Mouse (Mus musculus): ENCODE results near the gene Polg. TPM values are rescaled to one million over a fixed set of nuclear protein-coding genes. Genes with fewer than 3 reads are reported as not detected.
A peak's percentile ranks its signal among the peaks of the same experiment; 100 is the strongest.

The Polg gene
- total and polyA plus RNA-seq, 3 experiments = 40.6 to 152 (median 87.4) TPM

GRCm38 (mm10) chr7:79495988-79496815, 30.0 kb upstream of the Polg start:
- Histone ChIP-seq H3K9me3 (replicated peaks) (no peaks in the 10 kb centered on the region), H3K4me3 (ENCODE audit: low read depth, low read length) (peak overlapping the region; percentile 40; the same call in 1 of the 2 replicates), H3K36me3 (replicated peaks) (no peaks in the 10 kb centered on the region), H3K27me3 (ENCODE audit: insufficient read depth, low read length) (peaks cover 49% of the 10 kb centered on the region), H3K4me1 (ENCODE audit: insufficient read depth, low read depth, low read length) (peaks cover 7% of the 10 kb centered on the region)
- no peak for TF ChIP-seq GATA2 (IDR thresholded peaks at IDR 0.05; ENCODE audit: borderline replicate concordance, low read depth, low read length)
- no peak for TF ChIP-seq GATA1 (IDR thresholded peaks at IDR 0.05; ENCODE audit: borderline replicate concordance, low read length)
- TF ChIP-seq CTCF (IDR thresholded peaks at IDR 0.05; ENCODE audit: low read depth, low read length) = peak; percentile 84
- TF ChIP-seq TAL1 (conservative IDR thresholded peaks at IDR 0.05; ENCODE audit: low read depth, low read length) = no peak
- TF ChIP-seq POLR2AphosphoS5 (IDR thresholded peaks at IDR 0.05; ENCODE audit: insufficient replicate concordance, low read depth, low read length) = no peak
- ATAC-seq (ENCODE audit: extremely low read depth, insufficient number of reproducible peaks, low FRiP score, poor library complexity, severe bottlenecking) (peak; percentile 49), DNase-seq (ENCODE audit: low spot score) (peak; percentile 63)

GRCm38 (mm10) chr7:79493915-79494314, 27.8 kb upstream of the Polg start:
- Histone ChIP-seq H3K9me3 (replicated peaks) (no peaks in the 10 kb centered on the region), H3K4me3 (ENCODE audit: low read depth, low read length) (no peak overlapping the region), H3K4me1 (ENCODE audit: insufficient read depth, low read depth, low read length) (peaks cover 7% of the 10 kb centered on the region), H3K27me3 (ENCODE audit: insufficient read depth, low read length) (peaks cover 48% of the 10 kb centered on the region), H3K36me3 (replicated peaks) (no peaks in the 10 kb centered on the region)
- no peak for ATAC-seq (ENCODE audit: extremely low read depth, insufficient number of reproducible peaks, low FRiP score, poor library complexity, severe bottlenecking)
- peak; percentile 25 for DNase-seq (ENCODE audit: low spot score)
- TF ChIP-seq CTCF (IDR thresholded peaks at IDR 0.05; ENCODE audit: low read depth, low read length) (peak; percentile 51; the same call in 1 of the 2 replicates), GATA2 (IDR thresholded peaks at IDR 0.05; ENCODE audit: borderline replicate concordance, low read depth, low read length) (no peak), POLR2AphosphoS5 (IDR thresholded peaks at IDR 0.05; ENCODE audit: insufficient replicate concordance, low read depth, low read length) (no peak)

- no peak overlapping the region for H3K4me3 ChIP-seq (ENCODE audit: low read depth, low read length)
- H3K27me3 ChIP-seq (ENCODE audit: insufficient read depth, low read length) = peaks cover 23% of the 10 kb centered on the region
- H3K4me1 ChIP-seq (ENCODE audit: insufficient read depth, low read depth, low read length) = no peaks in the 10 kb centered on the region
- ATAC-seq (ENCODE audit: extremely low read depth, insufficient number of reproducible peaks, low FRiP score, poor library complexity, severe bottlenecking) (no peak), DNase-seq (ENCODE audit: low spot score) (no peak)
- TF ChIP-seq GATA1 (IDR thresholded peaks at IDR 0.05; ENCODE audit: borderline replicate concordance, low read length) (no peak), GATA2 (IDR thresholded peaks at IDR 0.05; ENCODE audit: borderline replicate concordance, low read depth, low read length) (no peak), POLR2AphosphoS5 (IDR thresholded peaks at IDR 0.05; ENCODE audit: insufficient replicate concordance, low read depth, low read length) (no peak), CTCF (IDR thresholded peaks at IDR 0.05; ENCODE audit: low read depth, low read length) (no peak), TAL1 (conservative IDR thresholded peaks at IDR 0.05; ENCODE audit: low read depth, low read length) (no peak)
- H3K36me3 ChIP-seq (replicated peaks) = no peaks in the 10 kb centered on the region
- H3K9me3 ChIP-seq (replicated peaks) = no peaks in the 10 kb centered on the region
Measured at GRCm38 (mm10) chr7:79486528-79486927, 20.4 kb upstream of the Polg start.

- Histone ChIP-seq H3K4me1 (ENCODE audit: insufficient read depth, low read depth, low read length) (peaks cover 16% of the 10 kb centered on the region), H3K27me3 (ENCODE audit: insufficient read depth, low read length) (peaks cover 20% of the 10 kb centered on the region), H3K4me3 (ENCODE audit: low read depth, low read length) (no peak overlapping the region), H3K9me3 (replicated peaks) (peaks cover 2% of the 10 kb centered on the region; the same call in 1 of the 2 replicates), H3K36me3 (replicated peaks) (no peaks in the 10 kb centered on the region)
- ATAC-seq (ENCODE audit: extremely low read depth, insufficient number of reproducible peaks, low FRiP score, poor library complexity, severe bottlenecking) = no peak
- DNase-seq (ENCODE audit: low spot score) = no peak
- TF ChIP-seq CTCF (IDR thresholded peaks at IDR 0.05; ENCODE audit: low read depth, low read length) (no peak), POLR2AphosphoS5 (IDR thresholded peaks at IDR 0.05; ENCODE audit: insufficient replicate concordance, low read depth, low read length) (no peak), GATA2 (IDR thresholded peaks at IDR 0.05; ENCODE audit: borderline replicate concordance, low read depth, low read length) (no peak), TAL1 (conservative IDR thresholded peaks at IDR 0.05; ENCODE audit: low read depth, low read length) (no peak), GATA1 (IDR thresholded peaks at IDR 0.05; ENCODE audit: borderline replicate concordance, low read length) (no peak)
Measured at GRCm38 (mm10) chr7:79474831-79475399, 8.8 kb upstream of the Polg start.

GRCm38 (mm10) chr7:79473496-79474194, 7.5 kb upstream of the Polg start:
- Histone ChIP-seq H3K9me3 (replicated peaks) (peaks cover 2% of the 10 kb centered on the region; the same call in 1 of the 2 replicates), H3K4me3 (ENCODE audit: low read depth, low read length) (no peak overlapping the region), H3K4me1 (ENCODE audit: insufficient read depth, low read depth, low read length) (peaks cover 27% of the 10 kb centered on the region), H3K27me3 (ENCODE audit: insufficient read depth, low read length) (peaks cover 20% of the 10 kb centered on the region), H3K36me3 (replicated peaks) (no peaks in the 10 kb centered on the region)
- TF ChIP-seq POLR2AphosphoS5 (IDR thresholded peaks at IDR 0.05; ENCODE audit: insufficient replicate concordance, low read depth, low read length) (no peak), CTCF (IDR thresholded peaks at IDR 0.05; ENCODE audit: low read depth, low read length) (no peak), TAL1 (conservative IDR thresholded peaks at IDR 0.05; ENCODE audit: low read depth, low read length) (no peak), GATA1 (IDR thresholded peaks at IDR 0.05; ENCODE audit: borderline replicate concordance, low read length) (no peak), GATA2 (IDR thresholded peaks at IDR 0.05; ENCODE audit: borderline replicate concordance, low read depth, low read length) (no peak)
- ATAC-seq (ENCODE audit: extremely low read depth, insufficient number of reproducible peaks, low FRiP score, poor library complexity, severe bottlenecking) = no peak
- DNase-seq (ENCODE audit: low spot score) = no peak

GRCm38 (mm10) chr7:79472792-79473191, 6.6 kb upstream of the Polg start:
- peaks cover 2% of the 10 kb centered on the region; the same call in 1 of the 2 replicates for H3K9me3 ChIP-seq (replicated peaks)
- TF ChIP-seq POLR2AphosphoS5 (IDR thresholded peaks at IDR 0.05; ENCODE audit: insufficient replicate concordance, low read depth, low read length) (no peak), TAL1 (conservative IDR thresholded peaks at IDR 0.05; ENCODE audit: low read depth, low read length) (no peak), GATA2 (IDR thresholded peaks at IDR 0.05; ENCODE audit: borderline replicate concordance, low read depth, low read length) (no peak), CTCF (IDR thresholded peaks at IDR 0.05; ENCODE audit: low read depth, low read length) (no peak), GATA1 (IDR thresholded peaks at IDR 0.05; ENCODE audit: borderline replicate concordance, low read length) (no peak)
- peaks cover 20% of the 10 kb centered on the region for H3K27me3 ChIP-seq (ENCODE audit: insufficient read depth, low read length)
- ATAC-seq (ENCODE audit: extremely low read depth, insufficient number of reproducible peaks, low FRiP score, poor library complexity, severe bottlenecking) (no peak), DNase-seq (ENCODE audit: low spot score) (no peak)
- H3K4me3 ChIP-seq (ENCODE audit: low read depth, low read length) = no peak overlapping the region
- H3K4me1 ChIP-seq (ENCODE audit: insufficient read depth, low read depth, low read length) = peaks cover 36% of the 10 kb centered on the region
- no peaks in the 10 kb centered on the region for H3K36me3 ChIP-seq (replicated peaks)
